Mouse (Mus musculus): ENCODE results near the gene Yipf4.

Gene Yipf4

GRCm38 (mm10) chr17:74526117-74526516 lies 36.8 kb downstream of the Yipf4 start:
- DNase-seq (ENCODE audit: low spot score in 2 of 2) = no peak

- no peak for DNase-seq (ENCODE audit: low spot score in 2 of 2)
These were observed 37.7 kb downstream of the Yipf4 start for GRCm38 (mm10) chr17:74526806-74527653.

- DNase-seq (ENCODE audit: low spot score in 2 of 2) = peak; percentile 100
These were observed 38.7 kb downstream of the Yipf4 start, which contains the start of gene Birc6 for GRCm38 (mm10) chr17:74527729-74528607. Birc6 (plus strand) TSS chr17:74528295.

DNA sequence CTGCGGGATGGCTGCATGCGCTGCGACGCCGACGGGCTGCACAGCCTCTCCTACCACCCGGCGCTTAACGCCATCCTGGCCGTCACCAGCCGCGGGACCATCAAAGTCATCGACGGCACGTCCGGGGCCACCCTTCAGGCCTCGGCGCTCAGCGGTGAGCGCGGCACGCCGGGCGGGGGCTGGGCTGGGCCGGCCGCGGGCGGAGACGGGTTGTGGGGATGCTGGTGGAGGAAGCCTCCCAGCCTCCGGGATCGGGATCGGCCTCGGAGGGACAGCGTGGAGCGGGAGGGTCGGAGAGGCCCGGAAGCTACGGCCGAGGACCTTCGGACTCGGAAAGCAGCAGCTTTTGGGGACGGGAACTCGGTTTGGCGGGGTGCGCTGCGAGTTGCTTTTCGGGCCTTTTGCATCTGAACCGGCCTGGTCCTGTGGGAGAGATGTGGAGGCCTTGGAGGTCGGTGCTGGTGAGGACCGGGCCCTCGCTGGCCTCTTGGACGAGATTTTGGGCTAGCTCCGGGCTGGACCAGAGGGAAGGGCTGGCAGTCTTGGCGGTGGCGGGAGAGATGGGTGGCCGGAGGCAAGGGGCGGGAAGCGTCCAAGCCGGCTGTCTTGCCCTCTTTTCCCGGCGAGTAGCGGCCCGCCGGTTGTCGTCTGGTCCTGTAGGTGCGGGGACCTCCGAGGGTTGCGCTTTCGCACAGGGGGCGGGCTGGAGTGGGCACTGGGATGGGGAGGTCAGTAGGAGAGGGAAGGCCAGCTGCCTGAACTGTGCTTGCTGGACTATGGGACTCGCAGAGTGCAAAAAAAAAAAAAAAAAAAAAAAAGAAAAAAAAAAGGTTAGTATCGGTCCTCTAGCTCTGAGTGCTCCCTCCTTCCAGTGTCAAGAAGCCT lies 39.6 kb downstream of the Yipf4 start:
- peak; percentile 76 to 88 for DNase-seq (ENCODE audit: low spot score in 2 of 2)

DNA sequence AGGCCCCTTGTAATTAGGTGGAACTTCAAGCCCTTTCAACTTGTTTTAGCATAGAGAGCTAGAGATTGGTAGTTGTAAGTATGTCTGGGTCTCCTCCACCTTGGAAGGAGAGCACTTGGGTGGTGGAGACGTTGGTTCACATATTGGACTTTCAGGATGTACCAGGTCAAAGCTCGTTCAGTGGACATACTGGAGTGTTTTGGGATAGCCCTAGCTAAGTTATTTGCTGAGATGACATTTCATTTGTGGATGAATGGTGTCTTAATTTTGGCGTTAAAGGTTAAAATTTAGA lies 40.2 kb downstream of the Yipf4 start:
- no peak for DNase-seq (ENCODE audit: low spot score in 2 of 2)

GRCm38 (mm10) chr17:74534971-74535370 lies 45.7 kb downstream of the Yipf4 start:
- DNase-seq (ENCODE audit: low spot score in 2 of 2) = no peak

DNA sequence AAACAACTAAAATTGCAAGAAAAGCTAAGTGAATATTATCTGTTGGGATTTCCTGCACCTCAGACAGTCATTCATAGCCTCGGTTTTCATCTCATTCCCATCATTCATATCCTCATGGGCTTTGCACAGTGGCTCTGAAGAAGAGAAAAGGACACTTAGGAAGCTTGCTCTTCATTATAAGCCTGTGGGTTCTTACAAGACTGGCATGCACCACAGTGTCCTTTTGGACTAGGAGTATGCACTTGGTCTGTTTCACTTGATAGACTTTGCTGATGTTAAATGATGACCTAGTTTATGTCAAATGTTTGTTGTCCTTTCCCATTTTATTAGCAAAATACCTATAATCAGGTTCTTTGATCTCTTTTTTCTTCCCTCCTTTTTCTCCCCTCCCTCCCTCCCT lies 48.2 kb downstream of the Yipf4 start:
- no peak for DNase-seq (ENCODE audit: low spot score in 2 of 2)

DNA sequence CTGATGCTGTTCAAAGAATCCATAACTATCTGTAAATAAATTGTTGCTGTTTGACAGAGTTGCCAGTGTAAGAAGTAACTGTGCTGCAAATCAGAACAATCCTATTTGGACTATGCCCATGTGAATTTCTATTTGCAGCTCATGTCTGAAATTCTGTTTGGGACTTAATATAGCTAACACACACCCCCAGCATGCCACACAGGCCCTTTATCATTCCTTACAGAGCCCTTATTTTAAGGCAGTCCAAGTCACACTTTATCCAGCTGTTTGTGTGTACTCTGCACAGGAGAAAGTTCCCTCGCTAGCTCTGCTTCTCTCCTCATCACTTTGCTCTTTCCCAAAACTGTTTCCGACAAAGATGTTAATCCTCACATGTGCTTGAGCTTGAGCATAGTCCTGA lies 54.3 kb downstream of the Yipf4 start:
- no peak for DNase-seq (ENCODE audit: low spot score in 2 of 2)

Data from spleen, postnatal 4 days (tissue).